Mouse (Mus musculus): Measurements from ENCODE around the gene Tnfrsf17. TPM values are rescaled to one million over a fixed set of nuclear protein-coding genes. Genes with fewer than 3 reads are reported as not detected.
A peak's percentile ranks its signal among the peaks of the same experiment; 100 is the strongest.

The Tnfrsf17 gene
- total RNA-seq, 2 experiments from 2014 or later = not detected

DNA sequence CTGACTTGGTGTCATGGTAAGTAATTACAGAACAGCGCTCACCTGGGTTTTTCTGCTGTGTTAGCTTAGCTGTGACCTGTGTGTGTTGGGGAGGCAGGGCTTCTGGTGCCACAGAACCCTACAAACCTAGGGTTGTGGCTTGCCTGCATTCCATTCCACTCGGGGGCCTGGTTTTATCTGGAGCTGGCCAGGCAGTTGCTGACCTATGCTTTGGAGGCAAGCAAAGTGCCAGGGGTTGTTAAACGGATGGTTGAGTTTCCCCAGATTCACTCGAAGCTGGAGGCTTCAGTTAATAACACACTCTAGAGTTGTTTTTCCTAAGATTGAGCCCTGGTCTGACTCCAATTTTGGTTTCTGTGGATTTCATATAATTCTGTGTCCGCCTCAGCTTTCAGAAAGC is 52.0 kb downstream of the Tnfrsf17 start:
- no peak for TF ChIP-seq CTCF (conservative IDR thresholded peaks at IDR 0.05)
- H3K4me3 ChIP-seq = no peak overlapping the region
- DNase-seq (ENCODE audit: low spot score in 2 of 2) = no peak

GRCm38 (mm10) chr16:11366851-11367250 is 53.2 kb downstream of the Tnfrsf17 start:
- no peak overlapping the region for H3K27ac ChIP-seq
- DNase-seq (ENCODE audit: low spot score in 2 of 2) = no peak
- H3K4me3 ChIP-seq = no peak overlapping the region
- no peak for TF ChIP-seq CTCF (conservative IDR thresholded peaks at IDR 0.05)

More for the DNA sequence above, 52.0 kb downstream of the Tnfrsf17 start:
- no peak overlapping the region for H3K27ac ChIP-seq

GRCm38 (mm10) chr16:11368412-11368811 is 54.8 kb downstream of the Tnfrsf17 start:
- DNase-seq (ENCODE audit: low spot score in 2 of 2) = no peak
- Histone ChIP-seq H3K4me3 (no peak overlapping the region), H3K27ac (peak overlapping the region; percentile 43; the same call in 1 of the 2 replicates)
- TF ChIP-seq CTCF (conservative IDR thresholded peaks at IDR 0.05) = no peak

GRCm38 (mm10) chr16:11369162-11369561 is 55.5 kb downstream of the Tnfrsf17 start:
- no peak overlapping the region for H3K4me3 ChIP-seq
- H3K27ac ChIP-seq = peak overlapping the region; percentile 43; the same call in 1 of the 2 replicates
- DNase-seq (ENCODE audit: low spot score in 2 of 2) = no peak
- no peak for TF ChIP-seq CTCF (conservative IDR thresholded peaks at IDR 0.05)

DNA sequence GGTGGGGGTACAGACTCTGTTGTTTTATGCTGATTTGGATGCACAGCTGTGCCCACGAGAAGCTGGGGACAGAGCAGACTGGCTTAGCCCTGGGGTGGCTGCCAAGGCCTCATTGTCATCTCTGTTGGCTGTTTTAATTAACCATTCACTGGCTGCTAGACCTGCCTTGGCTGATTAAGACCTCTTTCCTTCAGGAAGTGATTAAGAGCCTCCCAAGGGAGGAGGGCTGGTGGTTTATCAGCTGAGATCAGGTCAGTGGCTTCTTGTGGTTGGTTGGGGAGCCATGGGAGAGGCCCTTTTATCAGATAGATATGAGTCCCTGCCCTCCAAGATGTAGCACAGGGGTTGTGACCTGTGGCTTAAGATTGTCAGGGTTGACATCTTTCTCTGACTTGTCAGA is 56.0 kb downstream of the Tnfrsf17 start:
- Histone ChIP-seq H3K4me3 (no peak overlapping the region), H3K27ac (peak overlapping the region; percentile 64)
- TF ChIP-seq CTCF (conservative IDR thresholded peaks at IDR 0.05) = no peak
- no peak for DNase-seq (ENCODE audit: low spot score in 2 of 2)

Other genes starting within 250 kb of the Tnfrsf17 start
- gene Litaf, start 247.7 kb upstream of the Tnfrsf17 start, total RNA-seq (2021) = 10 to 100 TPM; 14.1 to 14.5 TPM
- 10 to 100 TPM; 30.5 to 31.5 TPM for gene Txndc11, start 179.2 kb upstream of the Tnfrsf17 start, total RNA-seq (2021)
- 10 to 100 TPM; 74.5 to 96.1 TPM for gene Zc3h7a, start 137.4 kb upstream of the Tnfrsf17 start, total RNA-seq (2021)
- gene Rsl1d1, start 110.5 kb upstream of the Tnfrsf17 start, total RNA-seq (2021) = 10 to 100 TPM; 54.1 to 58.0 TPM
- gene Gspt1, start 59.5 kb upstream of the Tnfrsf17 start, total RNA-seq (2021) = 10 to 100 TPM; 85.1 to 86.5 TPM
- 10 to 100 TPM; 23.8 to 24.9 TPM for gene Snx29, start 9.1 kb downstream of the Tnfrsf17 start, total RNA-seq (2021)

All from layer of hippocampus, adult 2 months (tissue).